Mouse (Mus musculus): Measurements from ENCODE around the gene Slc2a6.

- TF ChIP-seq TBP (IDR thresholded peaks at IDR 0.05; ENCODE audit: low read depth, low read length) (no peak), MYB (IDR thresholded peaks at IDR 0.05; ENCODE audit: low read depth, low read length) (no peak), ELF1 (IDR thresholded peaks at IDR 0.05; ENCODE audit: low read depth, low read length) (no peak), CTCF (IDR thresholded peaks at IDR 0.05 in 2 of 3, conservative IDR thresholded peaks at IDR 0.05 in 1 of 3; ENCODE audit: control insufficient read depth in 1 of 3, insufficient read depth in 1 of 3, low read depth in 2 of 3, low read length in 3 of 3, poor library complexity in 1 of 3, severe bottlenecking in 1 of 3) (no peak), POLR2A (IDR thresholded peaks at IDR 0.05; ENCODE audit: control insufficient read depth in 1 of 2, insufficient read depth in 1 of 2, low read depth in 1 of 2, low read length in 2 of 2, poor library complexity in 1 of 2) (no peak)
Observed at GRCm38 (mm10) chr2:27071137-27071536, 43.3 kb upstream of the Slc2a6 start.
